In genomic region chr10:67736636-67737035, GRCm38 (mm10) we compare ENCODE assay signal across 19 mouse cellular contexts.
DNase-seq lines count a peak whose midpoint lies in the region; ATAC-seq lines count a peak whose summit lies in the region.
"Had no signal": no experiment of that assay in that cellular context is flagged by ENCODE, and none has a peak within 500 bp of the region (broad histone marks: within the 10 kb centered on the region; RNA-seq: fewer than 3 reads in every experiment).

No protein-coding gene starts in this region.

- no peak for ATAC-seq in CD4-positive, CD25-positive, alpha-beta regulatory T cell, adult 4 months
- ATAC-seq: forebrain, postnatal 0 days; inflammation-experienced regulatory T-cells, adult 6 months had no signal

- DNase-seq in CD4-positive, CD25-positive, alpha-beta regulatory T cell, adult 2 months (ENCODE audit: low read depth, low spot score): peak; percentile 25
- DNase-seq in R1 (ENCODE audit: low read depth, low spot score): peak; percentile 74
- DNase-seq in induced T-regulatory cell, adult 2 months (ENCODE audit: low read depth): peak; percentile 18
- DNase-seq in retina, embryonic 14.5 days (ENCODE audit: low spot score): peak; percentile 2
- no peak for DNase-seq in cerebellum, adult 11-12 months
- DNase-seq in heart, postnatal 4 days: no peak
- no peak for DNase-seq in gastrocnemius, postnatal 14 days
- DNase-seq: adrenal gland, postnatal 36 days; cerebellum, adult 2 months; forebrain, postnatal 0 days; kidney, adult 11 months; kidney, postnatal 14 days; layer of hippocampus, adult 9-11 months; lung, embryonic 14.5 days; lung, postnatal 14 days; right cerebral cortex, postnatal 4 days; thymus, adult 2 months had no signal

- intact Hi-C loops in gastrocnemius, postnatal 14 days (cut with DNase I; ENCODE audit: low total_unique reads): no loop called here

Comparison
In these comparisons a context has a peak if more than half of its experiments do, and no peak if none do; other contexts are left out.
1. DNase-seq: peak in CD4-positive, CD25-positive, alpha-beta regulatory T cell, adult 2 months (single experiment), R1 (single experiment), induced T-regulatory cell, adult 2 months (single experiment) and retina, embryonic 14.5 days (single experiment); none in cerebellum, adult 11-12 months (single experiment), heart, postnatal 4 days (single experiment) and gastrocnemius, postnatal 14 days (single experiment).